Mouse (Mus musculus): ENCODE data around the gene Sorbs1.

Sorbs1 gene

DNA sequence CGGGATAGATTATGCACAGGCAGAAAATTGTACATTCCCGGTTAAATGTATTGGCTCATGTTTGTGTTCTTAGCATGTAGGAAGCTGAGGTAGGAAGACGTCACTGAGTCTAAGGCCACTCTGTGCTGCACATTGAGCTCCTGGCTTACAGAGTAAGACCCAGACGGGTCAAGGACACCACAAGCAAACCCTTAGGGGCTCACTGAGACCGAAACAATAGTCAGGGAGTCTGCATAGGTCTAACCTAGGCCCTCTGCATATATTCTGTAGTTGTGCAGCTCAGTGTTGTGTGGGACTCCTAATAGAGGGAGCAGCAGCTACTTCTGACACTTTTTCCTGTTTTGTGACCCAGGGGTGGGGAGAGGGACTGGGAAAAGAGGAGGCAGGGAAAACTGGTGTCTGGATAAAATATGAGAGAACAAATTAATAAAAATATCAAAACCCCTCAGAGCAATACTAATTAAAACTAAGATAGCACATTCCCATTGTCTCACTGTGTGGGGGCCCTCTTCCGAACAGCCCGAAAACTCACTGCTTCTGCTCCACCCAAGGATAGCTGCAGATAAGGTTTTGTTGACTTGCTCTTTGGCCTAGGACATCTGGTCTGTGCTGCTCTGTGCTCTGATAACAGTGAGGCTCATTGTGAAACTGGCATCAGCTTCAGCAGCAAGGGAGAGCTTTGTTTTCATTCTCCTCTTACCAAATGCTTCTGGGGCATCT, 216.3 kb downstream of the Sorbs1 start:
- no peak for DNase-seq

DNA sequence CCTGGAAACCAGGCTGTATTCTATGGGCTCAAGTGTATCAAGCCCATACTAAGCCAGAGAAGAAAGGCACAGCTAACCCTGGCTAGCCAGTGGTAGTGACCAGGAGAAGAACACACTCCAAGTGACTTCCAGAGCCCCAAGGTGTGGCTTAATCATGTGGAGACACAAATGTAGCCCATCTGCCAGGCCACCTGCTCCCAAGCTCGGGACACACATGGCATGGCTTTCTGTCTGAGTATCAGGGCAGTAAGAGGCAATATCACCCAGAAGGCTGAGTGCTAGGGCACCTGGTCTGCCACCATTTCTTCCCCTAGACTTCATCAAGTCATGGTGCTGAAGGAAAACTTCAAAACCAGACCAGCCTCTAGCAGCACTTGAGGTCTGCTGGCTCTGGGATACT, 219.3 kb downstream of the Sorbs1 start:
- DNase-seq = no peak

DNA sequence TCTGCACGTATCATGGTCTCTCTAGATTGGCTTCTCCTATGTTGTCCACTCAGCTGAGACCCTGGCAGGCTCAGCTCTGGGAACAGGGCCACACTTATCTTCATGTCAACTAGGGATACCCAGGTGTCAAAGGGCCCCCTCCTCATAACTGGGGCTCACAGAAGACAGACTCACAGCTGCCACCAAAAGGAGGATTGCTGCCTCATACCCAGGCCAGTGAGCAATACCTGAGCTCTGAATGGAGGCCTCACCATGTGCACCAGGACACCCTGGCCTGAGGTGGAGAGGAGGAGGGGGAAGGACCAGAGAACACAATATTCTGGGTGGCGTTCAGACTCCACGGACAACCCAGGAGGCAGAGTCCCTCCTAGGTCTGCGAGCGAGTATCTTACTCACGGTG, 219.8 kb downstream of the Sorbs1 start:
- DNase-seq = no peak

DNA sequence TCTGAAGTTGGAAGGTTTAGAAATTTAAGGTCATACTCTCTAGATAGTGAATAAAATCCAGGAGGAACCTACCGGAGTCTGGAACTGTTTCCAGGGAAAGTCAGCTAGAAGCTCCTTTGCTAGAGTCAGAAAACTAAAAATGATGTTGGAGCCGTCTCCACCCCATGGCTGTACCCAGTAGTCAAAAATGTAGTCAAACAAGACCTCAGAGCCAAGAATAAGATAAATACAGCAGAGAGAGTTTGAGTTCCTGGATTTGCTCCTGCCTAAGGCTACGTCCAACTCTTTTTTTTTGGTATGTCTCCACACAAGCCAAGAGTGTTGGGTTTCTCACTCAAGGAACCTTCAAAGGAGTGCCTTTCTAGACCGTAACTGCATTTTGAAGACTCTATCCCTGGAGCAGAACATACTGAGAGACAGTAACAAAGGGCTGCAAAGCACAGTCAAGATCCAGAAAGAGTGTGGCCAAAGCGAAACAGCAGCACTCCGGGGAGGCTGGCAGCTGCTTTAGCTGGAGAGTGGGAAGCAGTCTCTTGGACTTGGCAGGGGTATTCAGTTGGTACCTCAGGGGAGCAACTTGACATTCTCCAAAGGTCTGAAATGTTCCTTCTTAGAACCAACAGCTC, 223.4 kb downstream of the Sorbs1 start:
- DNase-seq = no peak

DNA sequence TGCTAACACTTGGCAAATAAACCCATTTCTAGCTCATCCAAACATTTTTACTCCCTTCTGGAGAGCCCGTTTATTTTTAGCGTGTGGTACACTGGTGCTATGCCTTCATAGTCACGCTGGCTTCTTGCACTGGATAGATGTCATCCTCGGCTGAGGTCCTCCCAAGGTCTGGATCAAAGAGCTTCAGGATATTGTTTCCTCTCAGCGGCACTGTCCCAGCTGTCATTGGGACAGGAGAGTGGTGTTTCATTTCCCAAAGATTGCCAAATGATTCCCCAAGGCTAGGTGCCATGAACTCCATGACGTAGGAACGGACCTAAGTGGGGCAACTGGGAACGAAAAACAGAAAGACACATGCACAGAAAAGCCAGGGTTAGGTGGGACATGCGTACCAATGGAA, 225.2 kb downstream of the Sorbs1 start:
- no peak for DNase-seq

DNA sequence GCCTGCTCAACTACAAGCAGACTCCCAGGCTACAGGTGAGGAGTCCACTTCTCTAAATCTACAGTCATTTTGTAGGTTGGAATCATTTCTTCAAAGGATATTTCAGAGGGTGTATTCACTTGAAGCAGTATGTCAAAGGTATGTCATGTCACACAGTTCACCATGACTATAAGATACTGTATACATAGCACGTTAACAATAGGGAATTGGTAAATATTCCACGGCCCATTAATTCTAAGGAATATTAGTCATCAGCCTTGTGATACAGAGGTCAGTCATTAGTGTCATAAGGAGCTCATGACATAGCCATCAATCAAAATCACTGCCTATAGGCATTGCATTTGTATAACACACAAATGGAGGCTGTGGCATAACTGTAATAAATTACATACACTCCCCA, 228.9 kb downstream of the Sorbs1 start:
- no peak for DNase-seq

DNA sequence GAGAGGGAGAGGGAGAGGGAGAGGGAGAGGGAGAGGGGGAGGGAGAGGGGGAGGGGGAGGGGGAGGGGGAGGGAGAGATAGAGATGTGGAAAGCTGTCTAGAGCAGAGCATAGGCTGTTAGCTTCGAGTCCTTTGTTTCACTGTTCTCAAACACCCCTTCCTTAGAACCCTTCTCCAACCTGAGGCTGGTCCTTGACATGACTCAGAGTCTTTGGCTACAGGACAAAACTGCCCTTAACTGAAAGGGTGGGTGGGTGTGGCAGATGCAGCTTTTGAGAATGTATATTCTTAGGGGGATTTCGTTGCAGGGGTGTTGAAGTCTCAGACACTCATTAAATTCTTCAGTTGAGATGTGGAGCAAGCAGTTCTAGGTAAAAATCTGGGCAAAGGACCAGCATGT, 230.2 kb downstream of the Sorbs1 start:
- DNase-seq = no peak

DNA sequence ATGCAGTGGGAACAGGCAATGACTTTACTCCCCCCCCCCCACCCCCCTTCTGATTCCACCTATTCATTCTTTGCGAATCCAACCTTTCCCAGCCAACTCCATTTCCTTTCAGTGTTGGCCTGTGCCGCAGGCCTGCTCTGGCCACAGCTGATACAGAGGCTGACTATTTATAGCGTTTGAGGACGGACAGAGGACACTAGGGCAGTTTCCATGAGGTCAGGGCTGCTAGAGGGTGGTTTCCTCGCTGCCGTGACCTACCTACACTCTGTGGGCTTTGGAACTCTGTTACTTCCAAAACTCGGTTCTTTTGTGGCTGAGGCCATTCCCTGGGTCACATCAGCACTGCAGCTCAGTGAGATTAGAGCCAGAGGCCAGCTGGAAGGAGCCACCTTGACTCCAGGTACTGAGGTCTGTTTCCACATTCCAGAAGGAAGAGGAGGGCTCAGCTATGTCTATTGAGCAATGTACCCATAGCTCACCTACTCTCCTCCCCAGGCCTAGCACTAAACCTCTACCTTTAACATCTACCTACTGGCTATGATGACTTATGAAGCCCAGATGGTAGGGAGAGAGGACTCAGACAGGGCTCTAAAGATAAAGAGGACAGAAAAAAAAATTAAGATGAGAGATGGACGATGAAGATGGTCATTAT, 235.1 kb downstream of the Sorbs1 start:
- DNase-seq = peak in 1 of 2 experiments; percentile 38

DNA sequence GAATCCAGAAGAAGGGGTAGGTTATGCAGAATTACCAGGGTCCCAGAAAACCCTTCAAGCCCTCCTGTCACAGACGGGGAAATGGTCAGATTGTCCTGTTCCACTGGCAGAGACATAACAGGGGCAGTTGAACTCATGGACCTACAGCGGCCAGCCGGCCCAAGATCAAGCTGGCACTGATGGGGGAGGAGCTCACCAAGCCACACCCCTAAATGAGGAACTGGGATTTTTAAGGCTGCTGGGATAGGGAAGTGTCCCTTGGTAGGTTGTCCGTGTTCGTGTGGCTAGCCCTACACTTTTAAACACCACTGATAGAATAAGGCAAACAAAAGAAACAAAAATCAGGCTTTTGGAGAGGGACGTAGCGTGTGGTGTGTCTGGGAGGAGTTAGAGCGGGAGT, 236.1 kb downstream of the Sorbs1 start:
- DNase-seq = no peak

DNA sequence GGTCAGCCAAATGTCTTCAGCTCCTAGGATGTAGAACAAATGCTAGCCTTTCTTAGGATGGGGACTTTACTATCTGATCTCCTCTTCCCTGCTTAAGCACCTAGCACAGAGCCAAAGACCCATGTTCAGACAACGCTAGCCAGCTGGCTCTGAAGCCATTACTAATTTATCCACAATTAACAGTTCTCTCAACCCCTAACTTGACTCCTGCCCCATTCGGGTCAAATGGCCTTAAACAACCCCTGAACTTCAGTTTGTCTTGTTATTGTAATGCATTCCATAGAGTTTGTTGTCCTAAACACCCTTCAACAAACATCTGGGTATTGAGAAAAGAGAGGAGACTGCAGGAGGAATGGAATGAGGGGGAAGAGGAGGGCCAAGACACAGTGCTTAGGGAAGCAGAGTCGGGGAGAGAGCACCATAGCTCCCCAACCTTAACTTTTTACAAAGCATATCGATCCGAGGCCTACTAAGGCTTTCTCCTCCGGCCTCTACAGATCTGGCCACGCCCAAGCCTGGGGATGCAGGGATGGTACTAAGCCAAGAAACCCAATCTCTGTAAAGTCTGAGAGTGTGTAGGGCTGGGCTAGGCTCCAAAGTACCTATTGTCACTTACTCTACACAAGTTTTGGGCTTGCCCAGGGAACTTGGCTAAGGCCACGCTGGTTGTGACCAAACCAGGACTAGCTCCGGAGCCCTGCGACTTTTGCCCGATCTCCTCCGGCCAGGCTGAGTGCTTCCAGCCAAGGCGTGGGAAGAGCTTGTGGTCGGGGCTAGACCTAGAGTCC, 238.0 kb downstream of the Sorbs1 start:
- DNase-seq = peak; percentile 44 to 52

DNA sequence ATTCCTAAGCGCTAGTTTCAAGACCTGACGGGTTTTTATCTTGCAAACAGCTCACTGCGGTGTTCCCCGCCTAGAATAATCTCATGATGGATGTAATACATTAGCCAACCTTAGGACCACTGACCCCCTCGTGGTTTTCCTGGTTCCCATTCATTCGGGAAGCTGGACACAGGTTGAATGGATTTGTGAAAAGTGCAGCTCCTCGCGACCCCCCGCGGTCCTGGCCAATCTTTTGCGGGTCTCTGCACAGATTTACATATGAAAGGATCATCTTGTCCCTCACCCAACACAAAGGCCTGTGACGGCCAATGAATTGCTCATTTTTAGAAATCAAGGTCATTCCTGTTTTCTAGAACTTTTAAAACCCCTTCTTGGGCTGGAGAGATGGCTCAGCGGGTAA, 240.9 kb downstream of the Sorbs1 start:
- DNase-seq = no peak

DNA sequence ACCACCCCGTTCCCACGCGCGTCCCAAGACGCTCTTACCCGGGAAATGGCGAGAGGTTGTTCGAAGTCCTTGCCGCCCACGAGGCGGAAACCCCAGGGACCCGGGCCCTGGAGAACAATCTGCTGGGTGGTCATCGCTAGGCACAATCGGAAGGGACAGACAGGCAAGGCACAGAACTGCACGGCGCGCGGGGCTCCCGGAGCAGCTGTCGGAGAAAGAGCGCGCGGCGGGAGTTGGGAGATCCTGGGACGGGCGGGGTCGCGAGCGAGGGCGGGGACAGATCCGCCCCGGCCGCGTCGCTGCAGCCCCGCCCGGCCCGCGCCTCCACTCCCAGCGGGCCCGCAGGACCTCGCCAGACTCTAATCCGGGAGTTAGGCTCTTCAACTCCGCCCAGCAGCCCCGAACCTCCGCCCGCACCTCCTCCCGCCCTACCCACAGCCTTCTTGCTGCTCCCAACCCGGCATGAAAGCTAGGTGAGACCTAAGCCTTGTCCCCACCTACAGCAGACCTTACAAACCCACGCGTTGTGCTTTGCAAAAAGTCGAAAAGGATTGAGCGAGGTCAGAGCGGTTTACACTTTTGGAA, 242.2 kb downstream of the Sorbs1 start, which contains the start of gene Pdlim1:
Gene Pdlim1 (minus strand): TSS at position 535 of the 585 bp plus-strand sequence.
- DNase-seq = peak; percentile 68 to 77

DNA sequence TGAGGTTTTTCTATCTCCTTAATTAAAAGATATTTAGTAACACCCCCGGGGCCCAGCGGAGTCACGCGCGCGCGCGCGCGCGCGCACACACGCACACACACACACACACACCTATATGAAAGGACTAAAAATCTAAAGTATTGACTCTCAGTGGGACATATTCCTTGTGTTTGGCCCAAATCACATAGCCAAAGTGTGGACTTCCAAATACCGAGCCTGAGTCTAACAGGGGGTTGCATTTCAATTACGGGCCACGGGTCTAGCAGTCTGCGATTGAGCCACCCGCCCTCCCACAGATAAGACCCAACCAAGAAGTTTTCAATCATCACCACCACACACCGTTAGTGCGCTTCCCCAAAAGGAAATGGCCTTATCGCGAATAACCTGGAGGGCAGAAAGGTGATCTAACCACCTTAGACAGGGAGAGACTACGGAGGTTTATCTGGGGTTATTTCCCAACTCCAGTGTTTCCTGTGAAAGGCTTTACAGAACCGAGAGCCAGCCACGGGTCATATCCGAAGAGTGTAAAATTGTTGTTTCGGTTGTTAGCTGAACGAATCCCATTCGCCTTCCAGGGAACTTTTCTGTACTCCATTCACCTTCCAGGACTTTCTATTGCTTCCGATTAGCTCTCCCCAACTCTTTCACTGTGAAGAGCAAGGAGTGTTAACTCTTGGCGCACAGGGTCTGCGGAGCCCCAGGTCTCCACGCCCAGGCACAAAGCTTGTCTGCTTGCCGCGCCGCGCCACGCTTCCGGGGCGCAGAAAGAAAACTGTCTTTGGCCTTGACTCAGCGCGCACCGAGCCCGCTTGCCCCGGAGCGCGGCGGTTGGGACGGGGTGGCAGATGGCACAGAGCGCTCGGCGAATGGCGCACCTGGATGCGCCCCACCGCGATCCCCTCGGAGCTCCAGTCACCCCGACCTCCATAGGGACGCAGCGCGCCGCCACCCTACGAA, 242.9 kb downstream of the Sorbs1 start:
- DNase-seq = peak in 1 of 2 experiments; percentile 12

DNA sequence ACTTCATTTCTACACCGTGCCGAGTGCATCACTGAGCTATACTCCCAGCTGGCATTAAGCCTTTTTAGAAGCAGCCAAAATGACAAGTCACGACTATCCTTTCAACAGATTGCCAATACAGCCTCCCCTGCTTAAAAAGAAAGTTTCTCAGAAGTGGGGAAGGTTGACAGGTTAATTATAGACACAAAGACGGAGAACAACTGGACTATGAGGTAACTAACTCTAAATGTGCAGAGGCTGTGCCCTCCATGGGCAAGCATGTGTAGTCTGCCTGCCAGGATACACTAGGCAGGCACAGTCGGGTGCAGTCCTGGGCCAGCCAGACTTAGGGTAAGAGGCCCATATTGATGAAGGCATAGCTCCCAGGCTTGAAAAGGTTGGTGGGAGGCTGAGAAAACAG, 244.1 kb downstream of the Sorbs1 start:
- no peak for DNase-seq

DNA sequence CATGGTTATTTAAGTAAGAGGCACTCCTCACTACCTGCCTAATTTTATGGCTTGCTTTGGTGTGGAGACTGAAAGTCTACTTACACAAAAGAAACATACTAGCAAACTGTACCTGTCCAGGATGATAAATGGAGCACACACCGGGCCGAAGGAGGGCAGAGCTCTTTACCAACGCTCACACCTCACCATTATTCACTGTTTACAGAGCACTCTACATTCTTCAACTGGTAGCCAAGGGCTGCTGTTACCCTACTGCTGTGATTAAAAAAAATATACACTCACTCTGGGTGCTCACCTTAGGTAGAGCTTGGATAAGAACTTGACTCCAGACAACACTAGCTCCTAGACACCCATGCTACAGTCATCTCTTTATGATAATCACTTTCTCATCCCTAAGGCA, 245.1 kb downstream of the Sorbs1 start:
- no peak for DNase-seq

DNA sequence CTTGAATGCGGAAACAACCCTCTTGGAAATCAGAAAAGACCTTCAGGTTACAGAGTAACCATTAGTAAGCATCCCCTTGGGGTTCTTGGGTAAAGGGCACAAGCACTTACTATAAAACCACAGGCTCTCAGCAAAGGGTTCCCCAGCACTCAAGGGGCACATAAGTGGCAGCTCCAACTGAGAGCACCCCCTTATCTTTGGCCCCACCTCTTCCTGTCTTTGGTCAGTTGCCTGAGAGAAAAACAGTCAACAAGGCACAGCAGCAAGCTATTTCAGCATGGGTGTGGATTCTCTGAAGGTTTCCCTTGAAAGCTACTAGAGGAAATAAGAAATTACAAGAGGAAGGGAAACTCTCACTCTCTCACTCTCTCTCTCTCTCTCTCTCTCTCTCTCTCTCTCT, 246.2 kb downstream of the Sorbs1 start:
- no peak for DNase-seq

DNA sequence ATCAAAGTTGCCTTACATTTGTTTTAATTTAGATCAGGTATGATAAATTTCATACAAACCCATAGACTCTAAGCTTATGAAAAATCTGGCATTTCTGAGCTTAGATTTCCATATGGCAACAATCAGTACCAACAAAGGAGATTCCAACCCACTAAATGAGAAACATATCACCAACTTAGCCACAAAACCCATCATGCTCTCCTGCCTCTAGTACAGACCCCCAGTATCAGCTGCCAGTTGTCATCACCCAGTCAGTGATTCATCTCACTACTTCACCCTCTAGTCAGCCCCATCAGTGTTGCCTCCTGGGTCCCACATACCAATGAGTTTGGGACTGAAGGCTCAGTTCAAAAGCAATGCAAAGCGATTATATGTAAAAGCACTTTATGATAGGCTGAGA, 254.1 kb downstream of the Sorbs1 start:
- no peak for DNase-seq

DNA sequence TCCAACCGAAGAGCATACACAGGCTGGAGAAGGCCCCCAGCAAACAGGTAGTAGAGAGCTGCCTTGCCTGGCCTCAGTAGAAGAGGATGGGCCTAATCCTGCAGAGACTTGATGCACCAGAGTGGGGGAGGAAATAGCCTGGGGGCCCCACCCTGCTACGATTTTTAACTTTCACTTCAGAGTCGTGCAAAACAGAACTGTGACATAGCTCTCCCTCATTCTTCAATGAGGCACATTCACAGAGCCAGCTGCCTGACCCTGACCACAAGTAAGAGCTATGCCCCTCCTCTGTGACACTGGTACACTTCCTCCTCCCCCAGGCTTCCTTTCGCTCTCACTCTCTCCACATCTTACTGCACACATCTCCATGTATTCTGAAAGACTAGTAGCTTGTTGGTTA, 256.2 kb downstream of the Sorbs1 start:
- DNase-seq = no peak

DNA sequence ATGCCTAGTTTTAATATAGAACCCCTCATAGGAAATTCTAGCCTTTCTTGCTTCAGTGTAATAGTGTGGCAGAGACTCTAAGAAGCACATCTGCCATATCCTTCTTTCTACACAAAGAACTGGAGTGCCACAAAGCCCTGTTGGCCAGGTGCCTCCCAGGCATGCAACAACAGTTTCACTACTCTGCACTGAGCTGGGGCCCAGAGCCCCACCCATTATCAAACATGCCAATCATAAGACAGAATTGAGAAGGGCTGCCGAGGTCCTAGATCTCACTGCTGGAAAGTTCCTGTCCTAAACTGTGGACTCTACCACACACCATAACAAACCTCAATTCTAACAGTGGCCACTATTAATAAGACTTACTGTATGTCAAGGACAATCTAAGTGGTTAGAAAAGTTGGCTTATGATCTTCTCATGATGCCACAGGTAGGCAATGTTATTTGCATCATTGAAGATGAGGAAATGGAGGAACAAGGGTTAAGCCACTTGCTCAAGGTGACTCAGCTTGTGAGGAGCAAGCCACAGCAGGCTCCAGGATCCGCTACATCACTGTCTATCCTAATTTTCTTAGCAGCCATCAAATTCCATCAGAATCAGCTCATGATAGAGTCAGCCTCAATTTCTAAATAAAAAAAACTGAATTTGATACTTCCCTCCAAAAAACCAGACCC, 257.1 kb downstream of the Sorbs1 start:
- DNase-seq = no peak

DNA sequence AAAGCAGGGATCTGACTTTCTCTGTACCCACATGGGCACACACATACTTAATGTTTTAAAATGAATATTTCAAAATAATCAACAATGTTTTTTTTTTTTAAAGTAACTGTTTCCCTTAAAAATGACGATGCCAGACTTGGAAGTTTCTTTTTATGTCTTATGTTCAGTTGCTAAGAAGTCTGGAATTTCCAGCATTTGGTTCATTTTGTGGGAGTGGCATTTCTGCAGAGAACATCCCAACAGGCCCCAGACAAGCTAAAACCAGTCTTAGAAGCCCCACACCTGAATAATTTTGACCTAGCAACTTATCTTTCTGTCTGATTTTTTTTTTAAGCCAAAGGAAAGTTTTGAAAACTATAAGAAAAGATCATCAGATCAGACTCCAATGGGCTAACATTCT, 258.0 kb downstream of the Sorbs1 start:
- DNase-seq = no peak

DNA sequence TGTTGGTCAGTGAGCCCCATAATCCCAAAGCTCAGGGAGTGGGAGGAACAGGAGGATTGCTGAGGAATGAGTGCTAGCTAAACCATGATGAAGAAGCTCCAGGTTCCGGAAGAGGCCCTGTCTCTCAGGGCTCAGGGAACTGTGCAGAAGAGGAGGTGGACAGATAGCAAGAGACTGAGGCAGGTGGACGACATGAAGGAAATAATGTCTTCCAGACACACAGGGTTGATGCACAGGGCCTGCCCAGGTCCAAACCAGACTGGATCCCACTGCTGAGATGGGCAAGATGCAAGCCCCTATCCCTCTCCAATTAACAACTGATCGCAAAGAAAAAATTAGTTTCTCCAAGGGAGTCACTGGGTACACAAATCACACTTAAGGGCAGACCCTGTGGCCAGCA, 258.8 kb downstream of the Sorbs1 start:
- DNase-seq = no peak

All from kidney, postnatal 25 days (tissue).